Mouse (Mus musculus) Patski (cell line): ENCODE measurements around the gene Iqcf5. TPM values are rescaled to one million over a fixed set of nuclear protein-coding genes. Genes with fewer than 3 reads are reported as not detected.

Experiments
- ATAC-seq: fragments of 100-300 bp; one replicate; pipeline ENCODE4 v1.8.0; 2021
- CTCF ChIA-PET: fragments of 350-600 bp; sonication (Branson Sonifier 250); formaldehyde crosslinking; loops from one replicate; lab custom pipeline; 2022; ENCODE audit warnings: inconsistent platforms; lab: Charles Lee
- POLR2A ChIA-PET: fragments of 350-600 bp; sonication (Branson Sonifier 250); formaldehyde crosslinking; loops from one replicate; lab custom pipeline; 2022; ENCODE audit warnings: antibody characterized with exemption, inconsistent platforms; lab: Charles Lee
- DNase-seq: peaks from one replicate; pipeline ENCODE4 v3.0.0-alpha.2; 2011; ENCODE audit warnings: low read depth, low spot score
- H3K27me3 ChIP-seq: fragments of 371-371 bp; one replicate; pipeline ENCODE4 v1.5.1; 2021
- CTCF ChIP-seq: fragments of 100-300 bp; IDR thresholded peaks from one replicate; pipeline ENCODE4 v1.5.1; 2021
- in situ Hi-C: fragments of 300-500 bp; cut with MboI; formaldehyde crosslinking; loops from 3 replicates; pipeline ENCODE4 v1.11.1; 2018; ENCODE audit warnings: low pct_unique_long_range_greater_than_20kb, mixed read lengths
- polyA plus RNA-seq: library from polyadenylated mRNA; unstranded; gene quantifications from one replicate; pipeline ENCODE4 v1.2.3, GENCODE M21; 2021

Gene Iqcf5
- polyA plus RNA-seq, 1 experiment from 2014 or later, result not detected

GRCm38 (mm10) chr9:106509356-106509755 is 5.0 kb upstream of the Iqcf5 start:
- in situ Hi-C loops, result no loop called here
- H3K27me3 ChIP-seq, result peaks cover 3% of the 10 kb centered on the region
- POLR2A ChIA-PET, result no interaction called here
- CTCF ChIA-PET, result no interaction called here
- no peak for DNase-seq
- no peak for ATAC-seq
- TF ChIP-seq CTCF, result no peak

GRCm38 (mm10) chr9:106512729-106513450 is 1.5 kb upstream of the Iqcf5 start:
- peaks cover 8% of the 10 kb centered on the region for H3K27me3 ChIP-seq
- POLR2A ChIA-PET, result interaction anchor here (0.8 to 1.1 kb wide), 2 partner anchors 29 to 102 kb away, joined by 3 read pairs; no protein-coding TSS in a partner anchor
- in situ Hi-C loops, result no loop called here
- DNase-seq, result no peak
- CTCF ChIA-PET, result no interaction called here
- TF ChIP-seq CTCF, result no peak
- ATAC-seq, result no peak

- TF ChIP-seq CTCF, result no peak
- ChIA-PET POLR2A (no interaction called here), CTCF (no interaction called here)
- peaks cover 13% of the 10 kb centered on the region for H3K27me3 ChIP-seq
- in situ Hi-C loops, result no loop called here
- ATAC-seq (no peak), DNase-seq (no peak)
Measured at GRCm38 (mm10) chr9:106513566-106513965, 807 bp upstream of the Iqcf5 start.

GRCm38 (mm10) chr9:106519433-106519832 is 5.1 kb downstream of the Iqcf5 start:
- ATAC-seq (no peak), DNase-seq (no peak)
- peaks cover 20% of the 10 kb centered on the region for H3K27me3 ChIP-seq
- CTCF ChIA-PET, result interaction anchor here (1.2 kb wide), 1 partner anchor 13 kb away, joined by 4 read pairs; no protein-coding TSS in a partner anchor
- no peak for TF ChIP-seq CTCF
- POLR2A ChIA-PET, result no interaction called here
- in situ Hi-C loops, result no loop called here

GRCm38 (mm10) chr9:106519909-106520308 is 5.5 kb downstream of the Iqcf5 start:
- ATAC-seq (no peak), DNase-seq (no peak)
- ChIA-PET POLR2A (no interaction called here), CTCF (no interaction called here)
- no peak for TF ChIP-seq CTCF
- in situ Hi-C loops, result no loop called here
- H3K27me3 ChIP-seq, result peaks cover 21% of the 10 kb centered on the region

- peaks cover 4% of the 10 kb centered on the region for H3K27me3 ChIP-seq
- POLR2A ChIA-PET, result no interaction called here
- peak; percentile 4 for DNase-seq
- in situ Hi-C loops, result no loop called here
- TF ChIP-seq CTCF, result peak; percentile 98
- CTCF ChIA-PET, result interaction anchor here (0.7 to 2.2 kb wide), 8 partner anchors 9 to 111 kb away, joined by 3 to 6 read pairs (median 3); no protein-coding TSS in a partner anchor
- ATAC-seq, result peak; percentile 67
Measured at GRCm38 (mm10) chr9:106531833-106532232, 17.5 kb downstream of the Iqcf5 start.

- TF ChIP-seq CTCF, result no peak
- DNase-seq (no peak), ATAC-seq (no peak)
- in situ Hi-C loops, result no loop called here
- ChIA-PET POLR2A (no interaction called here), CTCF (no interaction called here)
- H3K27me3 ChIP-seq, result no peaks in the 10 kb centered on the region
Measured at GRCm38 (mm10) chr9:106534296-106534695, 19.9 kb downstream of the Iqcf5 start.

- CTCF ChIA-PET, result no interaction called here
Measured at GRCm38 (mm10) chr9:106534975-106535374, 20.6 kb downstream of the Iqcf5 start.

GRCm38 (mm10) chr9:106561531-106561930 is 47.2 kb downstream of the Iqcf5 start, which contains the start of gene Iqcf3:
Gene Iqcf3 (minus strand): TSS chr9:106561631.
- in situ Hi-C loops, result no loop called here
- ChIA-PET CTCF (no interaction called here), POLR2A (no interaction called here)
- H3K27me3 ChIP-seq, result no peaks in the 10 kb centered on the region
- TF ChIP-seq CTCF, result no peak
- ATAC-seq, result no peak
- DNase-seq, result no peak

More at GRCm38 (mm10) chr9:106534975-106535374, 20.6 kb downstream of the Iqcf5 start:
- TF ChIP-seq CTCF, result no peak
- POLR2A ChIA-PET, result no interaction called here
- DNase-seq (no peak), ATAC-seq (no peak)
- no peaks in the 10 kb centered on the region for H3K27me3 ChIP-seq
- in situ Hi-C loops, result no loop called here

GRCm38 (mm10) chr9:106562291-106562690 is 47.9 kb downstream of the Iqcf5 start:
- DNase-seq (no peak), ATAC-seq (no peak)
- H3K27me3 ChIP-seq, result no peaks in the 10 kb centered on the region
- no peak for TF ChIP-seq CTCF
- POLR2A ChIA-PET, result no interaction called here
- CTCF ChIA-PET, result no interaction called here
- in situ Hi-C loops, result no loop called here

GRCm38 (mm10) chr9:106564025-106564424 is 49.7 kb downstream of the Iqcf5 start:
- ATAC-seq (no peak), DNase-seq (no peak)
- TF ChIP-seq CTCF, result no peak
- CTCF ChIA-PET, result no interaction called here
- POLR2A ChIA-PET, result no interaction called here
- in situ Hi-C loops, result no loop called here
- H3K27me3 ChIP-seq, result peaks cover 5% of the 10 kb centered on the region

Other genes with a start within 250 kb of the Iqcf5 start
- gene Poc1a, start 233.5 kb upstream of the Iqcf5 start, polyA plus RNA-seq, result 9.9 TPM
- gene Dusp7, start 145.9 kb upstream of the Iqcf5 start, polyA plus RNA-seq, result 13.6 TPM
- 189 TPM for gene Rpl29, start 85.1 kb upstream of the Iqcf5 start, polyA plus RNA-seq
- gene Acy1, start 76.3 kb upstream of the Iqcf5 start, polyA plus RNA-seq, result 10.8 TPM
- gene Abhd14b, start 67.1 kb upstream of the Iqcf5 start, polyA plus RNA-seq, result 31.2 TPM
- gene Abhd14a, start 66.9 kb upstream of the Iqcf5 start, polyA plus RNA-seq, result 25.2 TPM
- gene Pcbp4, start 61.3 kb upstream of the Iqcf5 start, polyA plus RNA-seq, result 83.4 TPM
- 0.05 TPM for gene Gpr62, start 48.6 kb upstream of the Iqcf5 start, polyA plus RNA-seq
- 29.9 TPM for gene Rrp9, start 38.6 kb upstream of the Iqcf5 start, polyA plus RNA-seq
- 58.0 TPM for gene Parp3, start 37.6 kb upstream of the Iqcf5 start, polyA plus RNA-seq
- gene Iqcf1, start 14.6 kb upstream of the Iqcf5 start, polyA plus RNA-seq, result not detected
- gene Iqcf3, start 47.1 kb downstream of the Iqcf5 start, polyA plus RNA-seq, result not detected
- gene Iqcf4, start 56.4 kb downstream of the Iqcf5 start, polyA plus RNA-seq, result not detected
- gene Iqcf6, start 112.0 kb downstream of the Iqcf5 start, polyA plus RNA-seq, result not detected
- not detected for gene Grm2, start 141.5 kb downstream of the Iqcf5 start, polyA plus RNA-seq
- 162 TPM for gene Tex264, start 171.4 kb downstream of the Iqcf5 start, polyA plus RNA-seq